In genomic region chr7:19749389-19750216, GRCm38 (mm10) we compare ENCODE assay signal across 8 mouse cellular contexts. TPM values are rescaled to one million over a fixed set of nuclear protein-coding genes. Genes with fewer than 3 reads are reported as not detected.
A peak's percentile ranks its signal among the peaks of the same experiment; 100 is the strongest.
DNase-seq lines count a peak whose midpoint lies in the region; ATAC-seq lines count a peak whose summit lies in the region.

No protein-coding gene starts in this region.

- H3K9me3 ChIP-seq in heart, embryonic 13.5 days, result no peaks in the 10 kb centered on the region
- H3K9me3 ChIP-seq in liver, embryonic 12.5 days (replicated peaks), result no peaks in the 10 kb centered on the region
- no peaks in the 10 kb centered on the region for H3K9me3 ChIP-seq in stomach, embryonic 15.5 days

- H3K27ac ChIP-seq in brown adipose tissue, adult 24 weeks (replicated peaks; ENCODE audit: low read depth, low read length), result peak overlapping the region; percentile 95
- peak overlapping the region; percentile 93 for H3K27ac ChIP-seq in heart, embryonic 13.5 days (replicated peaks)
- peak overlapping the region; percentile 80 for H3K27ac ChIP-seq in liver, embryonic 12.5 days
- peak overlapping the region; percentile 94 for H3K27ac ChIP-seq in stomach, embryonic 15.5 days

- DNase-seq in CD4-positive, CD25-positive, alpha-beta regulatory T cell, adult 2 months (ENCODE audit: low read depth, low spot score), result peak; percentile 86
- peak; percentile 81 for DNase-seq in fat pad, adult 2 months (ENCODE audit: extremely low read depth, low read depth, low spot score)
- peak; percentile 99 for DNase-seq in kidney, postnatal 10 days
- DNase-seq in natural killer cell, adult 2 months (ENCODE audit: low spot score in 2 of 2), result peak; percentile 81 to 82

- peak; percentile 93 for ATAC-seq in heart, embryonic 13.5 days (ENCODE audit: extremely low read depth, insufficient number of reproducible peaks, low FRiP score, low TSS enrichment)
- peak; percentile 90 for ATAC-seq in liver, embryonic 12.5 days
- ATAC-seq in stomach, embryonic 15.5 days (ENCODE audit: insufficient read depth, low FRiP score, low read depth), result peak; percentile 93

- WGBS in heart, embryonic 13.5 days, result under 1% methylated on average over 46 of the region's 46 CpGs
- 1% methylated on average over 46 of the region's 46 CpGs for WGBS in liver, embryonic 12.5 days (ENCODE audit: insufficient replicate concordance)
- whole genome bisulfite sequencing in stomach, embryonic 15.5 days, result under 1% methylated on average over 45 of the region's 46 CpGs

- H3K4me3 ChIP-seq in brown adipose tissue, adult 24 weeks (ENCODE audit: insufficient read depth, low read depth, low read length), result peak overlapping the region; percentile 89
- peak overlapping the region; percentile 84 for H3K4me3 ChIP-seq in heart, embryonic 13.5 days
- peak overlapping the region; percentile 70 for H3K4me3 ChIP-seq in liver, embryonic 12.5 days
- H3K4me3 ChIP-seq in stomach, embryonic 15.5 days (replicated peaks), result peak overlapping the region; percentile 81

- peaks cover 26% of the 10 kb centered on the region for H3K4me1 ChIP-seq in brown adipose tissue, adult 24 weeks (ENCODE audit: control insufficient read depth, insufficient read depth, insufficient read length, low read length)
- peaks cover 67% of the 10 kb centered on the region for H3K4me1 ChIP-seq in heart, embryonic 13.5 days
- H3K4me1 ChIP-seq in liver, embryonic 12.5 days, result peaks cover 67% of the 10 kb centered on the region
- peaks cover 55% of the 10 kb centered on the region for H3K4me1 ChIP-seq in stomach, embryonic 15.5 days

- H3K27me3 ChIP-seq in heart, embryonic 13.5 days (replicated peaks), result no peaks in the 10 kb centered on the region
- H3K27me3 ChIP-seq in liver, embryonic 12.5 days (replicated peaks), result no peaks in the 10 kb centered on the region; the same call in 1 of the 2 replicates
- H3K27me3 ChIP-seq in stomach, embryonic 15.5 days (replicated peaks), result no peaks in the 10 kb centered on the region

- H3K36me3 ChIP-seq in heart, embryonic 13.5 days, result peaks cover 3% of the 10 kb centered on the region; the same call in 1 of the 2 replicates
- no peaks in the 10 kb centered on the region for H3K36me3 ChIP-seq in liver, embryonic 12.5 days
- H3K36me3 ChIP-seq in stomach, embryonic 15.5 days, result no peaks in the 10 kb centered on the region

- H3K9ac ChIP-seq in heart, embryonic 13.5 days, result peak overlapping the region; percentile 96
- peak overlapping the region; percentile 83 for H3K9ac ChIP-seq in liver, embryonic 12.5 days
- H3K9ac ChIP-seq in stomach, embryonic 15.5 days, result peak overlapping the region; percentile 71

- peak overlapping the region; percentile 91 for H3K4me2 ChIP-seq in heart, embryonic 13.5 days
- H3K4me2 ChIP-seq in liver, embryonic 12.5 days, result peak overlapping the region; percentile 98
- H3K4me2 ChIP-seq in stomach, embryonic 15.5 days, result peak overlapping the region; percentile 62

RNA-seq across cellular contexts. Expression of gene Nectin2, which starts 0.7 kb away (rescaled TPM):
- polyA plus RNA-seq in brown adipose tissue, adult 24 weeks (2012; ENCODE audit: insufficient read depth, insufficient read length, missing spikeins), result 36.0 and 38.3 TPM in 2 replicates
- 89.3 and 89.4 TPM in 2 replicates for polyA plus RNA-seq in heart, embryonic 13.5 days (2015; fragmentation: Nextera tagmentation; extraction: Ambion mirVana)
- 31.9 and 34.4 TPM in 2 replicates for polyA plus RNA-seq in liver, embryonic 12.5 days (2016; fragmentation: Nextera tagmentation; extraction: Ambion mirVana)
- 129 and 136 TPM in 2 replicates for polyA plus RNA-seq in stomach, embryonic 15.5 days (2015; fragmentation: Nextera tagmentation; extraction: Ambion mirVana)

RNA-seq across cellular contexts. Expression of gene Bcam, which starts 21.2 kb away (rescaled TPM):
- 7.6 and 20.8 TPM in 2 replicates for polyA plus RNA-seq in brown adipose tissue, adult 24 weeks (2012; ENCODE audit: insufficient read depth, insufficient read length, missing spikeins)
- polyA plus RNA-seq in heart, embryonic 13.5 days (2015; fragmentation: Nextera tagmentation; extraction: Ambion mirVana), result 223 and 250 TPM in 2 replicates
- polyA plus RNA-seq in liver, embryonic 12.5 days (2016; fragmentation: Nextera tagmentation; extraction: Ambion mirVana), result 11.1 and 11.3 TPM in 2 replicates
- 129 and 151 TPM in 2 replicates for polyA plus RNA-seq in stomach, embryonic 15.5 days (2015; fragmentation: Nextera tagmentation; extraction: Ambion mirVana)

RNA-seq across cellular contexts. Expression of gene Tomm40, which starts 34.4 kb away (rescaled TPM):
- polyA plus RNA-seq in brown adipose tissue, adult 24 weeks (2012; ENCODE audit: insufficient read depth, insufficient read length, missing spikeins), result 64.2 and 86.3 TPM in 2 replicates
- 128 and 146 TPM in 2 replicates for polyA plus RNA-seq in heart, embryonic 13.5 days (2015; fragmentation: Nextera tagmentation; extraction: Ambion mirVana)
- polyA plus RNA-seq in liver, embryonic 12.5 days (2016; fragmentation: Nextera tagmentation; extraction: Ambion mirVana), result 188 and 207 TPM in 2 replicates
- polyA plus RNA-seq in stomach, embryonic 15.5 days (2015; fragmentation: Nextera tagmentation; extraction: Ambion mirVana), result 161 and 181 TPM in 2 replicates

RNA-seq across cellular contexts. Expression of gene Cblc, which starts 47.0 kb away (rescaled TPM):
- polyA plus RNA-seq in brown adipose tissue, adult 24 weeks (2012; ENCODE audit: insufficient read depth, insufficient read length, missing spikeins), result 1.6 TPM in 1 of 2 replicates, not detected in the other
- 0.59 and 0.68 TPM in 2 replicates for polyA plus RNA-seq in heart, embryonic 13.5 days (2015; fragmentation: Nextera tagmentation; extraction: Ambion mirVana)
- 0.95 and 1.0 TPM in 2 replicates for polyA plus RNA-seq in liver, embryonic 12.5 days (2016; fragmentation: Nextera tagmentation; extraction: Ambion mirVana)
- polyA plus RNA-seq in stomach, embryonic 15.5 days (2015; fragmentation: Nextera tagmentation; extraction: Ambion mirVana), result 24.3 and 24.6 TPM in 2 replicates

RNA-seq across cellular contexts. Expression of gene Apoe, which starts 50.6 kb away (rescaled TPM):
- 777 and 1,675 TPM in 2 replicates for polyA plus RNA-seq in brown adipose tissue, adult 24 weeks (2012; ENCODE audit: insufficient read depth, insufficient read length, missing spikeins)
- 480 and 561 TPM in 2 replicates for polyA plus RNA-seq in heart, embryonic 13.5 days (2015; fragmentation: Nextera tagmentation; extraction: Ambion mirVana)
- 1,254 and 1,289 TPM in 2 replicates for polyA plus RNA-seq in liver, embryonic 12.5 days (2016; fragmentation: Nextera tagmentation; extraction: Ambion mirVana)
- polyA plus RNA-seq in stomach, embryonic 15.5 days (2015; fragmentation: Nextera tagmentation; extraction: Ambion mirVana), result 363 and 515 TPM in 2 replicates

Comparison
In these comparisons a context has a peak if more than half of its experiments do, and no peak if none do; other contexts are left out.
1. Peak in every context shown above with its lines: DNase-seq, ATAC-seq, H3K4me3 ChIP-seq and H3K27ac ChIP-seq.